Mouse (Mus musculus): ENCODE results near the gene Tex45.

DNA sequence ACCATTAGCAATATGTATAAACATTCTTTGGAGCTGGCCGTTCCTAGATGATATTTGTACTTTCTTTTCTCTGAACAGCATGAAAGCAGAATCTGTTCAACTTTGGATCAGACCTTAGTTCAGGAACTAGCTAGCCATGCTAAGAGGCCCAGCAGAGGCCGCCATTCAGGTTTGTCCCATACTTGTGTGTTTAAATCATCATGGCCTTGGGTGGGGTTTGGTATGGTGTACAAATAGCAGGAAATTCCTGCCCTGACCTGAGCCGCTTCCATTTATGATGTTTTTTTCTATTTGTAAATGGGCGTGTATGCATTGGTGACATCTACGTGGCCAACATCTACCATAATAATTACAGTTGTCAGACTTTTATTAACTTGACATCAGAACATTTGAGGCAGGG, 45.4 kb upstream of the Tex45 start:
- TF ChIP-seq USF1 (IDR thresholded peaks at IDR 0.05; ENCODE audit: low read depth, low read length) (no peak), CTCF (conservative IDR thresholded peaks at IDR 0.05 in 1 of 2, IDR thresholded peaks at IDR 0.05 in 1 of 2; ENCODE audit: low read depth in 2 of 2, low read length in 2 of 2) (no peak)
